Mouse (Mus musculus): ENCODE results near the gene Ier5.

- TF ChIP-seq POLR2A (IDR thresholded peaks at IDR 0.05; ENCODE audit: insufficient read depth, low read length) (no peak), CTCF (IDR thresholded peaks at IDR 0.05; ENCODE audit: low read depth, low read length) (no peak), EP300 (IDR thresholded peaks at IDR 0.05; ENCODE audit: insufficient read depth, low read depth, low read length) (no peak)
These were observed 10.2 kb upstream of the Ier5 start for GRCm38 (mm10) chr1:155109387-155110350.

Data from ES-Bruce4 (cell line).